Mouse (Mus musculus) midbrain, embryonic 11.5 days (tissue): Measurements from ENCODE around the gene Smim14. TPM values are rescaled to one million over a fixed set of nuclear protein-coding genes. Genes with fewer than 3 reads are reported as not detected.

Source experiments
- ATAC-seq: fragments of 200-750 bp; cut with Nextera tagmentation; 2 replicates; pipeline ENCODE4 v1.8.0; 2017; ENCODE audit warnings: moderate TSS enrichment, moderate library complexity; ENCODE audit not compliant: low FRiP score
- DNase-seq: peaks from one replicate; pipeline ENCODE4 v3.0.0; 2015; ENCODE audit warnings: low spot score; ENCODE audit errors: missing footprints
- H3K27ac ChIP-seq: fragments of 300-500 bp; sonication (generic); 2 replicates; pipeline ENCODE4 v1.5.1; 2014; ENCODE audit warnings: low read depth, low read length
- H3K27me3 ChIP-seq: fragments of 300-500 bp; sonication (generic); 2 replicates; pipeline ENCODE4 v1.6.1; 2014; ENCODE audit warnings: mild to moderate bottlenecking, low read length, moderate library complexity, mixed read lengths; ENCODE audit not compliant: control insufficient read depth, insufficient read depth
- H3K36me3 ChIP-seq: fragments of 300-500 bp; sonication (generic); 2 replicates; pipeline ENCODE4 v1.6.1; 2014; ENCODE audit warnings: mild to moderate bottlenecking, low read length, moderate library complexity, mixed read lengths; ENCODE audit not compliant: control insufficient read depth, insufficient read depth
- H3K4me1 ChIP-seq: fragments of 300-500 bp; sonication (generic); 2 replicates; pipeline ENCODE4 v1.6.1; 2014; ENCODE audit warnings: low read length; ENCODE audit not compliant: control insufficient read depth, insufficient read depth
- H3K4me2 ChIP-seq: fragments of 300-500 bp; sonication (generic); 2 replicates; pipeline ENCODE4 v1.6.1; 2014; ENCODE audit warnings: mild to moderate bottlenecking, moderate library complexity
- H3K4me3 ChIP-seq: fragments of 300-500 bp; sonication (generic); 2 replicates; pipeline ENCODE4 v1.5.1; 2014; ENCODE audit warnings: low read depth, low read length
- H3K9ac ChIP-seq: fragments of 300-500 bp; sonication (generic); 2 replicates; pipeline ENCODE4 v1.6.1; 2014; ENCODE audit warnings: low read length
- H3K9me3 ChIP-seq: fragments of 300-500 bp; sonication (generic); 2 replicates; pipeline ENCODE4 v1.6.1; 2016; ENCODE audit warnings: low read length; ENCODE audit not compliant: control insufficient read depth
- WGBS: fragments of 180-500 bp; shearing (Covaris S2); extraction: QIAGEN DNeasy Blood & Tissue Kit; methylation state at CpG from one replicate; pipeline ENCODE4 v1.1.7; 2014; 5-methylcytosine and 5-hydroxymethylcytosine counted together
- polyA plus RNA-seq: library from polyadenylated mRNA; unstranded; fragments of >200 nt; fragmentation: Nextera tagmentation; extraction: Ambion mirVana; gene quantifications from 2 replicates; pipeline ENCODE4 v1.2.1, GENCODE M21; 2014

Gene Smim14
- polyA plus RNA-seq, 1 experiment from 2014 or later, result 82.9 TPM

GRCm38 (mm10) chr5:65501407-65501806, 35.6 kb downstream of the Smim14 start:
- H3K27me3 ChIP-seq, result no peaks in the 10 kb centered on the region
- WGBS, result 92% methylated on average over 9 of the region's 9 CpGs
- no peak overlapping the region for H3K9ac ChIP-seq
- H3K4me2 ChIP-seq, result no peak overlapping the region
- H3K9me3 ChIP-seq, result no peaks in the 10 kb centered on the region
- ATAC-seq, result no peak
- no peak overlapping the region for H3K4me3 ChIP-seq
- H3K36me3 ChIP-seq, result no peaks in the 10 kb centered on the region
- no peak overlapping the region for H3K27ac ChIP-seq
- H3K4me1 ChIP-seq, result no peaks in the 10 kb centered on the region
- DNase-seq, result no peak

GRCm38 (mm10) chr5:65500231-65500630, 36.8 kb downstream of the Smim14 start:
- H3K4me1 ChIP-seq, result no peaks in the 10 kb centered on the region
- no peak overlapping the region for H3K9ac ChIP-seq
- no peaks in the 10 kb centered on the region for H3K36me3 ChIP-seq
- H3K4me2 ChIP-seq, result no peak overlapping the region
- DNase-seq (no peak), ATAC-seq (no peak)
- H3K27me3 ChIP-seq, result no peaks in the 10 kb centered on the region
- H3K27ac ChIP-seq, result no peak overlapping the region
- H3K9me3 ChIP-seq, result no peaks in the 10 kb centered on the region
- no peak overlapping the region for H3K4me3 ChIP-seq
- WGBS, result 87% methylated on average over 7 of the region's 7 CpGs

GRCm38 (mm10) chr5:65492716-65493531, 44.1 kb downstream of the Smim14 start, which contains the start of gene Gm43552:
TSS of gene Gm43552 (minus strand) at chr5:65492833.
- peak; percentile 97 for ATAC-seq

GRCm38 (mm10) chr5:65491767-65492715, 44.9 kb downstream of the Smim14 start:
- peak overlapping the region; percentile 80 for H3K27ac ChIP-seq
- no peaks in the 10 kb centered on the region for H3K27me3 ChIP-seq
- H3K4me3 ChIP-seq, result peak overlapping the region; percentile 75
- H3K4me1 ChIP-seq, result peaks cover 8% of the 10 kb centered on the region
- H3K9ac ChIP-seq, result peak overlapping the region; percentile 77
- no peaks in the 10 kb centered on the region for H3K9me3 ChIP-seq
- H3K36me3 ChIP-seq, result no peaks in the 10 kb centered on the region
- DNase-seq (peak; percentile 97), ATAC-seq (peak; percentile 91)
- WGBS, result under 1% methylated on average over 54 of the region's 57 CpGs
- H3K4me2 ChIP-seq, result peak overlapping the region; percentile 82

More at GRCm38 (mm10) chr5:65492716-65493531, 44.1 kb downstream of the Smim14 start, which contains the start of gene Gm43552:
- Histone ChIP-seq H3K4me1 (peaks cover 8% of the 10 kb centered on the region), H3K9me3 (no peaks in the 10 kb centered on the region), H3K9ac (peak within 1 kb of the TSS; percentile 77), H3K4me3 (peak within 1 kb of the TSS; percentile 75), H3K27ac (peak within 1 kb of the TSS; percentile 80), H3K4me2 (peak within 1 kb of the TSS; percentile 82), H3K36me3 (no peaks in the 10 kb centered on the region), H3K27me3 (no peaks in the 10 kb centered on the region)
- WGBS, result under 1% methylated on average over 64 of the region's 69 CpGs
- no peak for DNase-seq

DNA sequence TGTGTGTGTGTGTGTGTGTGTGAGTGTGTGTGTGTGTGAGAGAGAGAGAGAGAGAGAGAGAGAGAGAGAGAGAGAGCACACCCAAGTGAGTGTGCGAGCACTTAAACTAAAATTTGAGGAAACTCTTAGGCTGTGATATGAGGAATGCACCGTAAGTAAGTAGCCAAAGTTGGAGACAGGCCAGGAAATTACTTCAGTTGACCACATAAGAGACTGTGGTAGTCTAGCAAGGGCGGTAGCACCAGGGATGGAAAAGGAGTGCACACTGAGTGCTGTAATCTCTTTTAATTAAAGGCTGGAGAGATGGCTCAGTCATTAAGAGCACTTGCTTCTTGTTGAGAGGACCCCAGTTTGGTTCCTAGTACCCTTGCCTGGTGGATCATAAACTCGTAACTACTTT, 47.2 kb downstream of the Smim14 start:
- no peak overlapping the region for H3K9ac ChIP-seq
- H3K9me3 ChIP-seq, result no peaks in the 10 kb centered on the region
- no peak for ATAC-seq
- no peak overlapping the region for H3K27ac ChIP-seq
- no peak overlapping the region for H3K4me3 ChIP-seq
- no peak overlapping the region for H3K4me2 ChIP-seq
- WGBS, result 88% methylated on average over 4 of the region's 4 CpGs
- H3K4me1 ChIP-seq, result peaks cover 8% of the 10 kb centered on the region
- no peaks in the 10 kb centered on the region for H3K36me3 ChIP-seq
- H3K27me3 ChIP-seq, result no peaks in the 10 kb centered on the region
- no peak for DNase-seq

DNA sequence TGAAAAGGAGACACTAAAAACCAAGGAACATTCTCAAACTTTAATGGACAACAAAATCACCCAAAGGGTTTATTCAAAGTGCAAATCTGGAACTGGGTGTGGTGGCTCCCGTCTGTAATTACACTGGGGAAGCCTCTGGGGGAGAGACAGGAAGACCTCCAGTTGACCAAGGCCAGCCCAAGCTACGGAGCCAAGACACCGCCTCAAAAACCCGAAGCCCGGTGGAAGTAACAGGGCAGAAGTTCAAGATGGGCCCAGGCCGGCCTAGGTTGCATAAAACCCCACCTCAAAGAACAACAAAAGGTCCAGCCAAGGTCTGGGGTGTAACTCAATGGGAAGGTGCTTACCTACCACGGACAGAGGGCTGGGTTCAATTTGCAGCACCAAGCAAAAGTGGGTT, 48.3 kb downstream of the Smim14 start:
- Histone ChIP-seq H3K9ac (no peak overlapping the region), H3K27me3 (no peaks in the 10 kb centered on the region), H3K36me3 (no peaks in the 10 kb centered on the region), H3K4me3 (no peak overlapping the region), H3K27ac (no peak overlapping the region), H3K4me1 (peaks cover 8% of the 10 kb centered on the region), H3K9me3 (no peaks in the 10 kb centered on the region), H3K4me2 (no peak overlapping the region)
- DNase-seq (no peak), ATAC-seq (no peak)
- 91% methylated on average over 7 of the region's 7 CpGs for WGBS

GRCm38 (mm10) chr5:65487381-65487780, 49.6 kb downstream of the Smim14 start:
- Histone ChIP-seq H3K4me2 (no peak overlapping the region), H3K9me3 (no peaks in the 10 kb centered on the region), H3K36me3 (no peaks in the 10 kb centered on the region), H3K4me3 (no peak overlapping the region), H3K27me3 (no peaks in the 10 kb centered on the region), H3K9ac (no peak overlapping the region), H3K27ac (no peak overlapping the region), H3K4me1 (peaks cover 5% of the 10 kb centered on the region)
- ATAC-seq (no peak), DNase-seq (no peak)
- WGBS, result 88% methylated on average over 10 of the region's 10 CpGs

- ATAC-seq, result no peak
Measured at GRCm38 (mm10) chr5:65486514-65486913, 50.5 kb downstream of the Smim14 start.

GRCm38 (mm10) chr5:65482996-65483395, 54.0 kb downstream of the Smim14 start:
- no peaks in the 10 kb centered on the region for H3K9me3 ChIP-seq
- no peak overlapping the region for H3K9ac ChIP-seq
- no peak overlapping the region for H3K4me2 ChIP-seq
- DNase-seq (no peak), ATAC-seq (no peak)
- H3K27ac ChIP-seq, result no peak overlapping the region
- no peak overlapping the region for H3K4me3 ChIP-seq
- WGBS, result 90% methylated on average over 4 of the region's 4 CpGs
- no peaks in the 10 kb centered on the region for H3K27me3 ChIP-seq
- no peaks in the 10 kb centered on the region for H3K36me3 ChIP-seq
- H3K4me1 ChIP-seq, result no peaks in the 10 kb centered on the region

More at GRCm38 (mm10) chr5:65486514-65486913, 50.5 kb downstream of the Smim14 start:
- Histone ChIP-seq H3K4me3 (no peak overlapping the region), H3K9me3 (no peaks in the 10 kb centered on the region), H3K4me2 (no peak overlapping the region), H3K27ac (no peak overlapping the region), H3K4me1 (peaks cover 2% of the 10 kb centered on the region), H3K36me3 (no peaks in the 10 kb centered on the region), H3K27me3 (no peaks in the 10 kb centered on the region), H3K9ac (no peak overlapping the region)
- DNase-seq, result no peak
- WGBS, result 82% methylated on average over 2 of the region's 2 CpGs
